Mouse (Mus musculus) neural tube, embryonic 15.5 days (tissue): ENCODE measurements around the gene Ern2. TPM values are rescaled to one million over a fixed set of nuclear protein-coding genes. Genes with fewer than 3 reads are reported as not detected.

Experiments
- ATAC-seq: fragments of 200-750 bp; cut with Nextera tagmentation; 2 replicates; pipeline ENCODE4 v1.8.0; 2017; ENCODE audit warnings: mild to moderate bottlenecking, moderate TSS enrichment, moderate library complexity; ENCODE audit not compliant: low FRiP score
- H3K27ac ChIP-seq: fragments of 300-500 bp; sonication (generic); replicated peaks from 2 replicates; pipeline ENCODE4 v1.5.1; 2015; ENCODE audit warnings: mild to moderate bottlenecking, inconsistent platforms
- H3K27me3 ChIP-seq: fragments of 300-500 bp; sonication (generic); replicated peaks from 2 replicates; pipeline ENCODE4 v1.6.1; 2015; ENCODE audit warnings: inconsistent platforms
- H3K36me3 ChIP-seq: fragments of 300-500 bp; sonication (generic); 2 replicates; pipeline ENCODE4 v1.6.1; 2015; ENCODE audit warnings: inconsistent platforms
- H3K4me1 ChIP-seq: fragments of 300-500 bp; sonication (generic); 2 replicates; pipeline ENCODE4 v1.6.1; 2015; ENCODE audit warnings: inconsistent platforms
- H3K4me2 ChIP-seq: fragments of 300-500 bp; sonication (generic); 2 replicates; pipeline ENCODE4 v1.6.1; 2015; ENCODE audit warnings: inconsistent platforms, mild to moderate bottlenecking, moderate library complexity
- H3K4me3 ChIP-seq: fragments of 300-500 bp; sonication (generic); replicated peaks from 2 replicates; pipeline ENCODE4 v1.5.1; 2015; ENCODE audit warnings: mild to moderate bottlenecking, inconsistent platforms
- H3K9ac ChIP-seq: fragments of 300-500 bp; sonication (generic); replicated peaks from 2 replicates; pipeline ENCODE4 v1.6.1; 2015; ENCODE audit warnings: mild to moderate bottlenecking, inconsistent platforms
- H3K9me3 ChIP-seq: fragments of 300-500 bp; sonication (generic); replicated peaks from 2 replicates; pipeline ENCODE4 v1.6.1; 2016; ENCODE audit warnings: inconsistent platforms
- WGBS: fragments of 180-500 bp; shearing (Covaris S2); methylation state at CpG from one replicate; pipeline ENCODE4 v1.1.7; 2015; ENCODE audit warnings: mixed read lengths; 5-methylcytosine and 5-hydroxymethylcytosine counted together
- polyA plus RNA-seq: library from polyadenylated mRNA; unstranded; fragments of >200 nt; fragmentation: Nextera tagmentation; extraction: Ambion mirVana; gene quantifications from 2 replicates; pipeline ENCODE4 v1.2.1, GENCODE M21; 2015

Gene Ern2
- polyA plus RNA-seq, 1 experiment from 2014 or later: 2.0 TPM

DNA sequence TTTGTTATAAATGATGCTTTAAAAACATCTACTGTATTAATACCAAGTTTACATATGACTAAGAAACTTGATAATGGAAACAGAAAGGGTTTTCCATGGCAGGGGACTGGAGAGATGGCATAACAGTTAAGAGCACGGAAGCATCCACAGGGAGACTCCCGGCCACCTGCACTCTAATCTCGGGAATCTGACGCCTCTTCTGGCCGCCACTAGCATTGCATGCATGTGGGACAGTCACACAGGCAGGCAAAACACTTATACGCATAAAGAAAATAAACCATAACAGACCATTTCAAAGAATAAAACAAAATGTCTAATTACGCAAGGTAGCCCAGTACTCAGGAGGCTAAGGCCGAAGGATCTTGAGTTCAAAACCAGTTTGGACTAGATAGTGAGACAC, 60.4 kb downstream of the Ern2 start:
- no peak for ATAC-seq
- H3K4me3 ChIP-seq: no peak overlapping the region
- peaks cover 31% of the 10 kb centered on the region for H3K36me3 ChIP-seq
- H3K9ac ChIP-seq: no peak overlapping the region
- H3K27me3 ChIP-seq: no peaks in the 10 kb centered on the region
- H3K4me2 ChIP-seq: no peak overlapping the region
- no peak overlapping the region for H3K27ac ChIP-seq
- no peaks in the 10 kb centered on the region for H3K4me1 ChIP-seq
- no peaks in the 10 kb centered on the region for H3K9me3 ChIP-seq
- WGBS: 77% methylated on average over 8 of the region's 8 CpGs

DNA sequence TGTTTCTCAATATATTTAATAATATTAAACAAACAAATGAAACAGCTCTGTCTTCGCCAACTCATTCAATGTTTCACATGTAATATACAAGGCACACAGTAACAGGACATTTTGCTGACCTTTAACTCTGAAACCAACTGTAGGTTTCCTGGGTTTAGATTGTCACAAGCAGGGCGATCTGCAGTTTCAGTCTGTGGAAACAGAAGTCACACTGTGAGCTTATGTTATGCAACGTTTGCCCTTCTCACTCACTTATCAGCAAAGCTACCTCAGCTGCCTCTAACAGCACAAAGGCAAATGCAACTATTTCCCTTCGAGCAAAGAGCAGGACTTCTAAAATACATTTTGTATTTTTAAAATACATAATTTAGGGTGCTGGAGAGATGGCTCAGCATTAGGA, 62.5 kb downstream of the Ern2 start:
- 91% methylated on average over 4 of the region's 4 CpGs for WGBS
- Histone ChIP-seq H3K36me3 (peaks cover 40% of the 10 kb centered on the region), H3K27me3 (no peaks in the 10 kb centered on the region), H3K4me2 (no peak overlapping the region), H3K4me3 (no peak overlapping the region), H3K9me3 (no peaks in the 10 kb centered on the region), H3K4me1 (no peaks in the 10 kb centered on the region), H3K9ac (no peak overlapping the region), H3K27ac (no peak overlapping the region)
- no peak for ATAC-seq

Other genes with a start within 250 kb of the Ern2 start
- gene Cog7, start 204.5 kb downstream of the Ern2 start, polyA plus RNA-seq: 27.6 and 27.8 TPM in 2 replicates
- 53.1 and 58.6 TPM in 2 replicates for gene Gga2, start 165.0 kb downstream of the Ern2 start, polyA plus RNA-seq
- gene Ubfd1, start 119.0 kb downstream of the Ern2 start, polyA plus RNA-seq: 71.5 and 73.3 TPM in 2 replicates
- gene Ears2, start 118.9 kb downstream of the Ern2 start, polyA plus RNA-seq: 9.6 and 11.5 TPM in 2 replicates
- 758 and 808 TPM in 2 replicates for gene Ndufab1, start 84.3 kb downstream of the Ern2 start, polyA plus RNA-seq
- 4.6 and 7.0 TPM in 2 replicates for gene Palb2, start 53.2 kb downstream of the Ern2 start, polyA plus RNA-seq
- gene Dctn5, start 53.2 kb downstream of the Ern2 start, polyA plus RNA-seq: 157 TPM in 2 replicates
- 13.7 and 41.9 TPM in 2 replicates for gene Plk1, start 26.8 kb downstream of the Ern2 start, polyA plus RNA-seq
- gene Chp2, start 33.3 kb upstream of the Ern2 start, polyA plus RNA-seq: 0.64 and 1.5 TPM in 2 replicates
- gene Prkcb, start 102.5 kb upstream of the Ern2 start, polyA plus RNA-seq: 134 and 150 TPM in 2 replicates